Mouse (Mus musculus): ENCODE measurements at regions not wholly inside any gene's neighbourhood (a gene's known extent, or its start where the extent isn't known, plus 50 kb on each side); places are given as distances from the start of the nearest gene placed in this dataset.

- no peak overlapping the region for H3K27ac ChIP-seq (ENCODE audit: insufficient read depth, low read depth, low read length)
- 37% methylated on average over 4 of the region's 4 CpGs for WGBS
- H3K4me3 ChIP-seq (ENCODE audit: insufficient read depth, low read depth, low read length): no peak overlapping the region
- H3K4me1 ChIP-seq (ENCODE audit: control insufficient read depth, insufficient read depth, low read length): peaks cover 5% of the 10 kb centered on the region; the same call in 1 of the 2 replicates
- TF ChIP-seq POLR2A (IDR thresholded peaks at IDR 0.05; ENCODE audit: insufficient read depth, low read depth, low read length) (no peak), CTCF (IDR thresholded peaks at IDR 0.05; ENCODE audit: insufficient read depth, low read depth, low read length) (no peak)
Measured at GRCm38 (mm10) chr6:100132916-100133600, 154.2 kb downstream of the Rybp start.

- peak overlapping the region; percentile 50; the same call in 1 of the 2 replicates for H3K27ac ChIP-seq (ENCODE audit: insufficient read depth, low read depth, low read length)
- 21% methylated on average over 15 of the region's 15 CpGs for WGBS
- TF ChIP-seq POLR2A (IDR thresholded peaks at IDR 0.05; ENCODE audit: insufficient read depth, low read depth, low read length) (no peak), CTCF (IDR thresholded peaks at IDR 0.05; ENCODE audit: insufficient read depth, low read depth, low read length) (no peak)
- peaks cover 20% of the 10 kb centered on the region for H3K4me1 ChIP-seq (ENCODE audit: control insufficient read depth, insufficient read depth, low read length)
- no peak overlapping the region for H3K4me3 ChIP-seq (ENCODE audit: insufficient read depth, low read depth, low read length)
Measured at GRCm38 (mm10) chr6:100127221-100128143, 159.8 kb downstream of the Rybp start.

GRCm38 (mm10) chr6:100126736-100127135, 160.5 kb downstream of the Rybp start:
- WGBS: 70% methylated on average over 8 of the region's 8 CpGs
- no peak overlapping the region for H3K4me3 ChIP-seq (ENCODE audit: insufficient read depth, low read depth, low read length)
- no peak overlapping the region for H3K27ac ChIP-seq (ENCODE audit: insufficient read depth, low read depth, low read length)
- TF ChIP-seq CTCF (IDR thresholded peaks at IDR 0.05; ENCODE audit: insufficient read depth, low read depth, low read length) (no peak), POLR2A (IDR thresholded peaks at IDR 0.05; ENCODE audit: insufficient read depth, low read depth, low read length) (no peak)
- H3K4me1 ChIP-seq (ENCODE audit: control insufficient read depth, insufficient read depth, low read length): peaks cover 20% of the 10 kb centered on the region

- Histone ChIP-seq H3K4me1 (ENCODE audit: control insufficient read depth, insufficient read depth, low read length) (peaks cover 20% of the 10 kb centered on the region), H3K27ac (ENCODE audit: insufficient read depth, low read depth, low read length) (no peak overlapping the region), H3K4me3 (ENCODE audit: insufficient read depth, low read depth, low read length) (no peak overlapping the region)
- 87% methylated on average over 3 of the region's 3 CpGs for WGBS
- TF ChIP-seq CTCF (IDR thresholded peaks at IDR 0.05; ENCODE audit: insufficient read depth, low read depth, low read length): no peak
- TF ChIP-seq POLR2A (IDR thresholded peaks at IDR 0.05; ENCODE audit: insufficient read depth, low read depth, low read length): no peak
Measured at GRCm38 (mm10) chr6:100126326-100126725, 161.0 kb downstream of the Rybp start.

- Histone ChIP-seq H3K27ac (ENCODE audit: insufficient read depth, low read depth, low read length) (no peak overlapping the region), H3K4me3 (ENCODE audit: insufficient read depth, low read depth, low read length) (no peak overlapping the region), H3K4me1 (ENCODE audit: control insufficient read depth, insufficient read depth, low read length) (peaks cover under 1% of the 10 kb centered on the region; the same call in 1 of the 2 replicates)
- TF ChIP-seq POLR2A (IDR thresholded peaks at IDR 0.05; ENCODE audit: insufficient read depth, low read depth, low read length) (no peak), CTCF (IDR thresholded peaks at IDR 0.05; ENCODE audit: insufficient read depth, low read depth, low read length) (no peak)
- WGBS: 80% methylated on average over 6 of the region's 6 CpGs
Measured at GRCm38 (mm10) chr6:100121240-100121639, 166.0 kb downstream of the Rybp start.

- WGBS: 80% methylated on average over 16 of the region's 16 CpGs
Measured at GRCm38 (mm10) chr6:100120017-100120944, 167.0 kb downstream of the Rybp start.

GRCm38 (mm10) chr6:100117084-100117483, 170.2 kb downstream of the Rybp start:
- TF ChIP-seq POLR2A (IDR thresholded peaks at IDR 0.05; ENCODE audit: insufficient read depth, low read depth, low read length) (no peak), CTCF (IDR thresholded peaks at IDR 0.05; ENCODE audit: insufficient read depth, low read depth, low read length) (no peak)
- Histone ChIP-seq H3K4me1 (ENCODE audit: control insufficient read depth, insufficient read depth, low read length) (no peaks in the 10 kb centered on the region), H3K27ac (ENCODE audit: insufficient read depth, low read depth, low read length) (no peak overlapping the region), H3K4me3 (ENCODE audit: insufficient read depth, low read depth, low read length) (no peak overlapping the region)
- 96% methylated on average over 3 of the region's 3 CpGs for WGBS

More at GRCm38 (mm10) chr6:100120017-100120944, 167.0 kb downstream of the Rybp start:
- TF ChIP-seq CTCF (IDR thresholded peaks at IDR 0.05; ENCODE audit: insufficient read depth, low read depth, low read length): no peak
- no peak for TF ChIP-seq POLR2A (IDR thresholded peaks at IDR 0.05; ENCODE audit: insufficient read depth, low read depth, low read length)
- no peaks in the 10 kb centered on the region for H3K4me1 ChIP-seq (ENCODE audit: control insufficient read depth, insufficient read depth, low read length)
- no peak overlapping the region for H3K27ac ChIP-seq (ENCODE audit: insufficient read depth, low read depth, low read length)
- H3K4me3 ChIP-seq (ENCODE audit: insufficient read depth, low read depth, low read length): no peak overlapping the region

- TF ChIP-seq CTCF (IDR thresholded peaks at IDR 0.05; ENCODE audit: insufficient read depth, low read depth, low read length): no peak
- no peak for TF ChIP-seq POLR2A (IDR thresholded peaks at IDR 0.05; ENCODE audit: insufficient read depth, low read depth, low read length)
- peaks cover 3% of the 10 kb centered on the region; the same call in 1 of the 2 replicates for H3K4me1 ChIP-seq (ENCODE audit: control insufficient read depth, insufficient read depth, low read length)
- no peak overlapping the region for H3K4me3 ChIP-seq (ENCODE audit: insufficient read depth, low read depth, low read length)
- WGBS: 67% methylated on average over 4 of the region's 4 CpGs
- no peak overlapping the region for H3K27ac ChIP-seq (ENCODE audit: insufficient read depth, low read depth, low read length)
Measured at GRCm38 (mm10) chr6:100113393-100114137, 173.7 kb downstream of the Rybp start.

All from olfactory bulb, adult 2 months (tissue).